Mouse (Mus musculus) MEL (cell line): ENCODE measurements around the gene Inppl1.

Source experiments
- CTCF ChIP-seq, 3 experiments: IDR thresholded peaks in 2 of 3; conservative IDR thresholded peaks in 1 of 3; 2 replicates each; pipeline ENCODE4 v1.5.1; 2011 to 2012; ENCODE audit warnings: low read length in 3 of 3, low read depth in 2 of 3, mild to moderate bottlenecking in 2 of 3, improper control_type of control experiment in 1 of 3, inconsistent platforms in 1 of 3, mixed read lengths in 1 of 3, moderate library complexity in 1 of 3; ENCODE audit not compliant: control insufficient read depth in 1 of 3, insufficient read depth in 1 of 3, poor library complexity in 1 of 3, severe bottlenecking in 1 of 3
- NRF1 ChIP-seq: IDR thresholded peaks from 2 replicates; pipeline ENCODE4 v1.6.1; 2014; ENCODE audit warnings: low read depth, mild to moderate bottlenecking, inconsistent platforms, low read length, improper control_type of control experiment, moderate library complexity; ENCODE audit not compliant: poor library complexity, insufficient read depth, severe bottlenecking

DNA sequence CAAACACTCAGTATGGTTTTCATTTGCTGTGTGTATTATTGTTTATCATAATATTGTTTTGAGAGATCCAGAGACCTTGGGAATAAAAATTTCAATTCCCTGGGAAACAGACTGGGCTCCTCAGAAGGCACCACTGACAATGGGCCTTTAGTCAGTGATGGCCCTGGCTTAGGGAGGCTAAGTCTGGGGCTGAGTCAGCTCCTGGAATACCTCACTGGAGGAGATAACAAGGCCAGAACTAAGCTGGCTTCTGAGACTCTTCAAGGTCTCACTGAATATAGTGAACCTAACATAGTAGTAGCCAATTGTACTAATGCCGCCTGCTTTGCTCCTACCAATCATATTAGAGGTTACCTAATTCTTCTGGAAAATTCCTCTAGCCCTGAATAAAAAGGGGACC, 37.9 kb upstream of the Inppl1 start:
- TF ChIP-seq NRF1 (no peak), CTCF (IDR thresholded peaks at IDR 0.05 in 2 of 3, conservative IDR thresholded peaks at IDR 0.05 in 1 of 3; ENCODE audit: control insufficient read depth in 1 of 3, insufficient read depth in 1 of 3, low read depth in 2 of 3, low read length in 3 of 3, poor library complexity in 1 of 3, severe bottlenecking in 1 of 3) (no peak)
